Mouse (Mus musculus): ENCODE results near the gene Wfs1. TPM values are rescaled to one million over a fixed set of nuclear protein-coding genes. Genes with fewer than 3 reads are reported as not detected.

The Wfs1 gene
- polyA plus RNA-seq, 1 experiment from 2014 or later, result 6.3 TPM

GRCm38 (mm10) chr5:36996410-36996809 lies 7.4 kb upstream of the Wfs1 start:
- Histone ChIP-seq H3K4me2 (ENCODE audit: low read depth, severe bottlenecking) (no peak overlapping the region), H3K27ac (replicated peaks; ENCODE audit: low read depth, low read length) (no peak overlapping the region), H3K9ac (ENCODE audit: low read length) (no peak overlapping the region), H3K27me3 (ENCODE audit: control insufficient read depth, insufficient read depth, low read length) (no peaks in the 10 kb centered on the region), H3K4me3 (ENCODE audit: low read depth, low read length) (no peak overlapping the region), H3K4me1 (ENCODE audit: control insufficient read depth, insufficient read depth, low read length) (no peaks in the 10 kb centered on the region), H3K9me3 (ENCODE audit: control insufficient read depth, low read length) (no peaks in the 10 kb centered on the region), H3K36me3 (ENCODE audit: control insufficient read depth, insufficient read depth, low read length) (no peaks in the 10 kb centered on the region)
- DNase-seq (ENCODE audit: low spot score) (no peak), ATAC-seq (ENCODE audit: insufficient number of reproducible peaks, low FRiP score, low TSS enrichment, low read depth) (no peak)
- WGBS, result 87% methylated on average over 14 of the region's 14 CpGs

GRCm38 (mm10) chr5:36990631-36991350 lies 1.8 kb upstream of the Wfs1 start:
- Histone ChIP-seq H3K4me2 (ENCODE audit: low read depth, severe bottlenecking) (no peak overlapping the region), H3K9ac (ENCODE audit: low read length) (no peak overlapping the region), H3K27ac (replicated peaks; ENCODE audit: low read depth, low read length) (no peak overlapping the region), H3K4me1 (ENCODE audit: control insufficient read depth, insufficient read depth, low read length) (no peaks in the 10 kb centered on the region), H3K4me3 (ENCODE audit: low read depth, low read length) (no peak overlapping the region), H3K36me3 (ENCODE audit: control insufficient read depth, insufficient read depth, low read length) (no peaks in the 10 kb centered on the region), H3K27me3 (ENCODE audit: control insufficient read depth, insufficient read depth, low read length) (no peaks in the 10 kb centered on the region), H3K9me3 (ENCODE audit: control insufficient read depth, low read length) (no peaks in the 10 kb centered on the region)
- WGBS, result 56% methylated on average over 3 of the region's 3 CpGs
- no peak for ATAC-seq (ENCODE audit: insufficient number of reproducible peaks, low FRiP score, low TSS enrichment, low read depth)
- DNase-seq (ENCODE audit: low spot score), result no peak

GRCm38 (mm10) chr5:36990196-36990595 lies 1.2 kb upstream of the Wfs1 start:
- Histone ChIP-seq H3K27me3 (ENCODE audit: control insufficient read depth, insufficient read depth, low read length) (no peaks in the 10 kb centered on the region), H3K4me2 (ENCODE audit: low read depth, severe bottlenecking) (no peak overlapping the region), H3K4me3 (ENCODE audit: low read depth, low read length) (no peak overlapping the region), H3K9ac (ENCODE audit: low read length) (no peak overlapping the region), H3K4me1 (ENCODE audit: control insufficient read depth, insufficient read depth, low read length) (no peaks in the 10 kb centered on the region), H3K9me3 (ENCODE audit: control insufficient read depth, low read length) (no peaks in the 10 kb centered on the region), H3K27ac (replicated peaks; ENCODE audit: low read depth, low read length) (no peak overlapping the region), H3K36me3 (ENCODE audit: control insufficient read depth, insufficient read depth, low read length) (no peaks in the 10 kb centered on the region)
- ATAC-seq (ENCODE audit: insufficient number of reproducible peaks, low FRiP score, low TSS enrichment, low read depth) (no peak), DNase-seq (ENCODE audit: low spot score) (no peak)
- 36% methylated on average over 3 of the region's 3 CpGs for WGBS

GRCm38 (mm10) chr5:36989625-36989977 lies 596 bp upstream of the Wfs1 start:
- no peaks in the 10 kb centered on the region for H3K4me1 ChIP-seq (ENCODE audit: control insufficient read depth, insufficient read depth, low read length)
- no peaks in the 10 kb centered on the region for H3K9me3 ChIP-seq (ENCODE audit: control insufficient read depth, low read length)
- peak overlapping the region; percentile 96 for H3K4me2 ChIP-seq (ENCODE audit: low read depth, severe bottlenecking)
- peak overlapping the region; percentile 72 for H3K4me3 ChIP-seq (ENCODE audit: low read depth, low read length)
- WGBS, result 11% methylated on average over 3 of the region's 3 CpGs
- DNase-seq (ENCODE audit: low spot score) (no peak), ATAC-seq (ENCODE audit: insufficient number of reproducible peaks, low FRiP score, low TSS enrichment, low read depth) (no peak)
- no peak overlapping the region for H3K9ac ChIP-seq (ENCODE audit: low read length)
- no peaks in the 10 kb centered on the region for H3K27me3 ChIP-seq (ENCODE audit: control insufficient read depth, insufficient read depth, low read length)
- no peak overlapping the region for H3K27ac ChIP-seq (replicated peaks; ENCODE audit: low read depth, low read length)
- H3K36me3 ChIP-seq (ENCODE audit: control insufficient read depth, insufficient read depth, low read length), result no peaks in the 10 kb centered on the region

- 13% methylated on average over 24 of the region's 24 CpGs for WGBS
- H3K27me3 ChIP-seq (ENCODE audit: control insufficient read depth, insufficient read depth, low read length), result no peaks in the 10 kb centered on the region
- DNase-seq (ENCODE audit: low spot score) (no peak), ATAC-seq (ENCODE audit: insufficient number of reproducible peaks, low FRiP score, low TSS enrichment, low read depth) (peak; percentile 39)
- H3K27ac ChIP-seq (replicated peaks; ENCODE audit: low read depth, low read length), result no peak overlapping the region
- H3K4me2 ChIP-seq (ENCODE audit: low read depth, severe bottlenecking), result peak overlapping the region; percentile 96
- no peaks in the 10 kb centered on the region for H3K36me3 ChIP-seq (ENCODE audit: control insufficient read depth, insufficient read depth, low read length)
- H3K4me1 ChIP-seq (ENCODE audit: control insufficient read depth, insufficient read depth, low read length), result no peaks in the 10 kb centered on the region
- H3K9ac ChIP-seq (ENCODE audit: low read length), result peak overlapping the region; percentile 72
- H3K9me3 ChIP-seq (ENCODE audit: control insufficient read depth, low read length), result no peaks in the 10 kb centered on the region
- H3K4me3 ChIP-seq (ENCODE audit: low read depth, low read length), result peak overlapping the region; percentile 72
Measured at GRCm38 (mm10) chr5:36988124-36988780, 753 bp downstream of the Wfs1 start.

GRCm38 (mm10) chr5:36986617-36987016 lies 2.4 kb downstream of the Wfs1 start:
- H3K9ac ChIP-seq (ENCODE audit: low read length), result no peak overlapping the region
- ATAC-seq (ENCODE audit: insufficient number of reproducible peaks, low FRiP score, low TSS enrichment, low read depth) (no peak), DNase-seq (ENCODE audit: low spot score) (no peak)
- H3K4me2 ChIP-seq (ENCODE audit: low read depth, severe bottlenecking), result no peak overlapping the region
- 81% methylated on average over 1 of the region's 1 CpGs for WGBS
- H3K36me3 ChIP-seq (ENCODE audit: control insufficient read depth, insufficient read depth, low read length), result no peaks in the 10 kb centered on the region
- no peak overlapping the region for H3K4me3 ChIP-seq (ENCODE audit: low read depth, low read length)
- H3K27ac ChIP-seq (replicated peaks; ENCODE audit: low read depth, low read length), result no peak overlapping the region
- no peaks in the 10 kb centered on the region for H3K4me1 ChIP-seq (ENCODE audit: control insufficient read depth, insufficient read depth, low read length)
- H3K9me3 ChIP-seq (ENCODE audit: control insufficient read depth, low read length), result no peaks in the 10 kb centered on the region
- no peaks in the 10 kb centered on the region for H3K27me3 ChIP-seq (ENCODE audit: control insufficient read depth, insufficient read depth, low read length)

GRCm38 (mm10) chr5:36982271-36982670 lies 6.7 kb downstream of the Wfs1 start:
- Histone ChIP-seq H3K27me3 (ENCODE audit: control insufficient read depth, insufficient read depth, low read length) (no peaks in the 10 kb centered on the region), H3K27ac (replicated peaks; ENCODE audit: low read depth, low read length) (no peak overlapping the region), H3K36me3 (ENCODE audit: control insufficient read depth, insufficient read depth, low read length) (no peaks in the 10 kb centered on the region), H3K4me3 (ENCODE audit: low read depth, low read length) (no peak overlapping the region), H3K9ac (ENCODE audit: low read length) (no peak overlapping the region), H3K9me3 (ENCODE audit: control insufficient read depth, low read length) (no peaks in the 10 kb centered on the region), H3K4me2 (ENCODE audit: low read depth, severe bottlenecking) (no peak overlapping the region), H3K4me1 (ENCODE audit: control insufficient read depth, insufficient read depth, low read length) (no peaks in the 10 kb centered on the region)
- 89% methylated on average over 4 of the region's 4 CpGs for WGBS
- ATAC-seq (ENCODE audit: insufficient number of reproducible peaks, low FRiP score, low TSS enrichment, low read depth), result no peak
- no peak for DNase-seq (ENCODE audit: low spot score)

GRCm38 (mm10) chr5:36979631-36980030 lies 9.4 kb downstream of the Wfs1 start:
- Histone ChIP-seq H3K4me2 (ENCODE audit: low read depth, severe bottlenecking) (no peak overlapping the region), H3K27ac (replicated peaks; ENCODE audit: low read depth, low read length) (no peak overlapping the region), H3K27me3 (ENCODE audit: control insufficient read depth, insufficient read depth, low read length) (no peaks in the 10 kb centered on the region), H3K36me3 (ENCODE audit: control insufficient read depth, insufficient read depth, low read length) (no peaks in the 10 kb centered on the region), H3K9ac (ENCODE audit: low read length) (no peak overlapping the region), H3K4me1 (ENCODE audit: control insufficient read depth, insufficient read depth, low read length) (no peaks in the 10 kb centered on the region), H3K9me3 (ENCODE audit: control insufficient read depth, low read length) (no peaks in the 10 kb centered on the region), H3K4me3 (ENCODE audit: low read depth, low read length) (no peak overlapping the region)
- ATAC-seq (ENCODE audit: insufficient number of reproducible peaks, low FRiP score, low TSS enrichment, low read depth), result no peak
- DNase-seq (ENCODE audit: low spot score), result no peak
- 85% methylated on average over 7 of the region's 7 CpGs for WGBS

All from limb, embryonic 11.5 days (tissue).